Mouse (Mus musculus) liver, embryonic 14.5 days (tissue): Measurements from ENCODE around the gene Spr. TPM values are rescaled to one million over a fixed set of nuclear protein-coding genes. Genes with fewer than 3 reads are reported as not detected.
"Not testable (repeated sequence)": the region's sequence is repeated elsewhere in the genome, so short reads cannot be mapped to it uniquely, and the experiment has no call there.

ENCODE experiments used
- ATAC-seq: fragments of 200-750 bp; cut with Nextera tagmentation; 2 replicates; pipeline ENCODE4 v1.8.0; 2017; ENCODE audit warnings: moderate number of reproducible peaks, mild to moderate bottlenecking, moderate library complexity; ENCODE audit not compliant: insufficient read depth
- DNase-seq, 3 experiments: peaks; one replicate each; pipeline ENCODE4 v3.0.0-alpha.2; 2012 to 2013; ENCODE audit warnings: low read depth in 3 of 3, low spot score in 3 of 3
- H3K27ac ChIP-seq: fragments of 300-500 bp; sonication (generic); 2 replicates; pipeline ENCODE4 v1.5.1; 2014; ENCODE audit warnings: moderate library complexity, mild to moderate bottlenecking, control low read depth, inconsistent platforms
- H3K27me3 ChIP-seq: fragments of 300-500 bp; sonication (generic); 2 replicates; pipeline ENCODE4 v1.6.1; 2014; ENCODE audit warnings: mild to moderate bottlenecking, low read length, moderate library complexity; ENCODE audit not compliant: control insufficient read depth, insufficient read depth
- H3K36me3 ChIP-seq: fragments of 300-500 bp; sonication (generic); replicated peaks from 2 replicates; pipeline ENCODE4 v1.6.1; 2014; ENCODE audit warnings: low read depth; ENCODE audit not compliant: control insufficient read depth, insufficient read depth
- H3K4me1 ChIP-seq, 2 experiments: fragments of 200-500 bp in 1 of 2; fragments of 300-500 bp in 1 of 2; sonication (generic) in 1 of 2; replicated peaks; 2 replicates each; pipeline ENCODE4 v1.6.1; 2012 to 2014; ENCODE audit warnings: antibody characterized with exemption in 1 of 2, inconsistent platforms in 1 of 2, low read length in 1 of 2; ENCODE audit not compliant: control insufficient read depth in 2 of 2, insufficient read depth in 2 of 2
- H3K4me2 ChIP-seq: fragments of 300-500 bp; sonication (generic); 2 replicates; pipeline ENCODE4 v1.6.1; 2014; ENCODE audit warnings: low read depth, mild to moderate bottlenecking, control low read depth, moderate library complexity
- H3K4me3 ChIP-seq, 2 experiments: fragments of 200-500 bp in 1 of 2; fragments of 300-500 bp in 1 of 2; sonication (generic) in 1 of 2; 2 replicates each; pipeline ENCODE4 v1.5.1; 2012 to 2014; ENCODE audit warnings: low read depth in 2 of 2, low read length in 2 of 2, mild to moderate bottlenecking in 2 of 2, control low read depth in 1 of 2, inconsistent platforms in 1 of 2, moderate library complexity in 1 of 2; ENCODE audit not compliant: insufficient read depth in 1 of 2
- H3K9ac ChIP-seq: fragments of 300-500 bp; sonication (generic); replicated peaks from 2 replicates; pipeline ENCODE4 v1.6.1; 2014; ENCODE audit warnings: mild to moderate bottlenecking, control low read depth, moderate library complexity
- H3K9me3 ChIP-seq: fragments of 300-500 bp; sonication (generic); 2 replicates; pipeline ENCODE4 v1.6.1; 2016; ENCODE audit warnings: low read length, mixed read lengths; ENCODE audit not compliant: control insufficient read depth
- CTCF ChIP-seq: IDR thresholded peaks from 2 replicates; pipeline ENCODE4 v1.5.1; 2016; ENCODE audit warnings: antibody characterized with exemption, low read depth, control low read depth
- EP300 ChIP-seq: IDR thresholded peaks from 2 replicates; pipeline ENCODE4 v1.6.1; 2016; ENCODE audit warnings: antibody characterized with exemption, low read depth
- WGBS: fragments of 180-500 bp; shearing (Covaris S2); extraction: QIAGEN DNeasy Blood & Tissue Kit; methylation state at CpG from one replicate; pipeline ENCODE4 v1.1.7; 2014; ENCODE audit not compliant: insufficient replicate concordance; 5-methylcytosine and 5-hydroxymethylcytosine counted together
- polyA plus RNA-seq, 2 experiments: library from polyadenylated mRNA; depleted of rRNA in 1 of 2; stranded (reverse) in 1 of 2; unstranded in 1 of 2; fragments of >200 nt; fragmentation: Nextera tagmentation in 1 of 2; extraction: Ambion mirVana in 1 of 2; gene quantifications; 2 replicates each; pipeline versions ENCODE4 v1.2.1 to v1.2.3; 2012 to 2014

Gene Spr
- polyA plus RNA-seq, 2 experiments = 7.9 to 32.9 TPM

DNA sequence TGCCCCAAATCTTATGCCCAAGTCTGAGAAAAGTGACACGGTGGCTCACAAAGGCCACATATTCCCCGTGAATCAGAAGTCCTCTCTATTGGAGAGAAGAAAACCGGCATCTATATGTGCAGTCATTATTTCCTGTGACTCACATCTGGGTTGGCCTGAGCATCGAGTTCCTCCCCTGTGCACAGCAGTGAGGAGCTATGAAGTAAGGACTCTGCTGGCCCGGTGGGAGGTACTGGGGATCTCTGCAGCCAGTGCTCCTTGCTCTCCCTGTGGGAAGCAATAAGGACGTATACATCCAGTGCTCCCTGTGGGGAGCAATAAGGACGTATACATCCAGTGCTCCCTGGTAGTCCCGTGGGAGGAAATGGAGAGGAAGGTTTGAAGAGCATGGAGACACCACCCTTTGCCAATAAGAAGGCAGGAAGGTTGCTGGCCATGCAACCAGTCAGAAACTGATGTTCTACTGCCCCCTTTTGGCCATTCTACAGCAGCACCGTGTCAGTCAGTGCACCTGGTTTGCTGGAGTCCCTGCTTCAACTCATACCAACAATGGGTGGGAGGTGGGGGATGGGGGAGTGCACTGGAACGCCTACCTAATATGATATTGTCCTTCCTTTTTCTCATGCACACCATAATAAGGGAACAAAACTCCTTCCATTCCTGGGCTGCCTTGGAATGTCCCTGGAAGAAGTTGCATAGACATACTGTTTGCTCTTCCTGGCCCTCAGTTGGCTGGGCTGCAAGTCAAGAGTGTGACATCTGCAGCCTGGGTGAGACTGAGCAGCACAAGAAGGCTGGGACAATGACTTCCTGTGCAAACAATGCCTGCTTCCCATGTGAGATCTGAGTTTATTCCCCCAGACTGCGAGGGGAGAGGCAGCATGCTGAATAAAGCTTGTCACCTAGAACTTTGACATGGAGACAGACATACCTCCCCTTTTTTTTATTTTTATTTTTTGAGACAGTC lies 19.7 kb downstream of the Spr start:
- H3K4me1 ChIP-seq, ATAC-seq, H3K9ac ChIP-seq, H3K9me3 ChIP-seq, H3K36me3 ChIP-seq, H3K4me3 ChIP-seq, H3K4me2 ChIP-seq, H3K27me3 ChIP-seq, H3K27ac ChIP-seq: not testable (repeated sequence)
- WGBS = 28% methylated on average over 8 of the region's 11 CpGs
- peak; percentile 70 for TF ChIP-seq CTCF
- DNase-seq = peak in 1 of 3 experiments; percentile 19

DNA sequence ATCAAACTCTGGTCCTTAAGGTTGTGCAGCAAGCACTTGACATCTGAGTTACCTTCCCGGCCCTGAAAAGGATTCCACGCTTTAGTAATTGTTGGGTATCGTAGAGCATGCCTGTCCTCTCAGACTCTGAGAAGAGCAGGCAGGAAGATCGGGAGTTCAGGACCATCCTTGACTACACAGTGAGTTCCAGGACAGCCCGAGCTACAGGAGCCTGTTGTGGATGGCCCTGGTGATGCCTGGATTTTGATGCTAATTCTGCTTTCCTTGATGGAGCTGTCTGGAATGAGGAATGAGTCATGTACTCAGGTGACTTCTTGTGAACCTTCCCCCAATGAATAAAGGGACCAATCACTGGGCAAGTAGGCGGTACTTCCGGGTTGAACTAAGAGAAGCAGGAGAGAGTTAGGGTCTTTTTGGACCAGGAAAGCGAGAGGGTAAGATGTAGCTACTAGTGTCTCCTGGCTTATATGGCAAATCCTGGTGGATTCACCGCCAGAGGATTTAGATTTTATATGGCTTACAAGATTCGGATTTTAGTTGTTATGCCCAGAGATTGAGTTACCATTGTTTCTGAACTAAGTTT lies 32.4 kb downstream of the Spr start:
- Histone ChIP-seq H3K9me3 (no peaks in the 10 kb centered on the region), H3K4me2 (no peak overlapping the region), H3K27me3 (no peaks in the 10 kb centered on the region), H3K27ac (no peak overlapping the region), H3K9ac (no peak overlapping the region), H3K4me1 (no peaks in the 10 kb centered on the region), H3K36me3 (no peaks in the 10 kb centered on the region), H3K4me3 (no peak overlapping the region)
- DNase-seq (no peak), ATAC-seq (no peak)
- WGBS = 62% methylated on average over 10 of the region's 10 CpGs
- TF ChIP-seq CTCF = no peak
- TF ChIP-seq EP300 = no peak

DNA sequence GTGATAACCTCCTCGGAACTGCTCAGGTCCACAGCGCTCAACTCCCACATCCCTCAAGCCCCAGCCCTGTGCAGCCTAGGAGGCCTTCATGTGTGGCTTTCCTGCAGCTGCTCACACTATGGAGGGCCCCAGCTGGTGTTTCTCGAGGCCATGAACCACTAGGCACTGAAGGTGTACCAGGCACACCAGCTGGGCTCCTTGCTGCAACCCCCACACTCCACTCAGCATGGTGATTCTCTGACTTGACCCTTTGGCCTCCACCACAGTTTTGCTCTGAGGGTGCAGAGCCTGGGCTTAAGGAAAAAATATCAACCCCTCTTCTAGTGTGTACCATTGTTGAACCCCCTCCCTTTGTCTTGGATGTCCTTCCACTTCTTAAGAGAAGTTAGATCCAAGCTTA lies 34.2 kb downstream of the Spr start:
- H3K27ac ChIP-seq = no peak overlapping the region
- DNase-seq (no peak), ATAC-seq (no peak)
- H3K4me3 ChIP-seq = no peak overlapping the region
- no peak for TF ChIP-seq CTCF
- TF ChIP-seq EP300 = no peak
- no peaks in the 10 kb centered on the region for H3K36me3 ChIP-seq
- H3K9ac ChIP-seq = no peak overlapping the region
- no peaks in the 10 kb centered on the region for H3K27me3 ChIP-seq
- H3K9me3 ChIP-seq = no peaks in the 10 kb centered on the region
- no peak overlapping the region for H3K4me2 ChIP-seq
- WGBS = 62% methylated on average over 3 of the region's 3 CpGs
- H3K4me1 ChIP-seq = no peaks in the 10 kb centered on the region

DNA sequence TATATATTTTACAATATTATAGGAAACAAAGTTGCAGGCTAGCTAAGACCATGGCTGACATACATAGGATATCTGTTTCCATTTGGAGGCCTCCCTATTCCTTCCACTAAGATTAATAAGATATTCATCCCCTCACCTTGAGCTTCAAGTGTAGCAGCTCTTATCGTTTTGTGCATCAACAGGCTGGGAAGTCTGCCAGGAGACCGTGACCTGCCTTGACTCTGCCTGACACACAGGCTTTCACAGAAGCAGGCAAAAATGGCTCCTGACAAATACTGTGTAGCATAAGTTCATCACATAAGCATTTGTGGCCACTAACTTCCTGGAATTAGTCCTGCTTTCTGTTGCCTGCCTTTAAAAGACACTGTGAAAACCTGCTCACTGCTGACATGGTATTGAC lies 41.1 kb downstream of the Spr start:
- Histone ChIP-seq H3K9ac (no peak overlapping the region), H3K9me3 (no peaks in the 10 kb centered on the region), H3K4me1 (no peaks in the 10 kb centered on the region), H3K4me2 (no peak overlapping the region), H3K27ac (no peak overlapping the region), H3K36me3 (no peaks in the 10 kb centered on the region), H3K4me3 (no peak overlapping the region), H3K27me3 (no peaks in the 10 kb centered on the region)
- TF ChIP-seq EP300 (no peak), CTCF (no peak)
- 69% methylated on average over 2 of the region's 2 CpGs for WGBS
- DNase-seq (no peak), ATAC-seq (no peak)

DNA sequence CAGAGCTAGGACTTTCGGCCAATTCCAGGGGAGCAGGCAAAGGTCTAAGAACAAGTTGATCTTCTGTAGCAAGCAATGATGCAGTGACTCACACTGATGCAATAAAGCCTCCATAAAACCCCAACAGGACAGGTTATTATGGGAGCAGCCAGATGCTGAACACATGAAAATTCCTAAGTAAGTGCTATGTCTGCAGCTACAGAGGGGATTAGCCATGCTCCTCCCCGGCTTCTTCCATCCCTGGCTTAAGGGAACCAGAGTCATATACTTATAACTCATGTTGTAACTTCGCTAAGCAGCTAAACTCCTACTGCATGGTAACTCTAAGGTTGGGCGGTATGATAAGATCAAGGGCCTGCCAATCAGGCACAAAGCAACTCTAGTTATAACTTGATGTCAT lies 50.1 kb downstream of the Spr start:
- 53% methylated on average over 4 of the region's 4 CpGs for WGBS
- DNase-seq (no peak), ATAC-seq (no peak)
- Histone ChIP-seq H3K4me2 (no peak overlapping the region), H3K9ac (no peak overlapping the region), H3K36me3 (no peaks in the 10 kb centered on the region), H3K27me3 (no peaks in the 10 kb centered on the region), H3K4me1 (no peaks in the 10 kb centered on the region), H3K4me3 (no peak overlapping the region), H3K27ac (no peak overlapping the region), H3K9me3 (no peaks in the 10 kb centered on the region)
- TF ChIP-seq CTCF (no peak), EP300 (no peak)
